Mouse (Mus musculus): ENCODE data around the gene Axl. TPM values are rescaled to one million over a fixed set of nuclear protein-coding genes. Genes with fewer than 3 reads are reported as not detected.
A peak's percentile ranks its signal among the peaks of the same experiment; 100 is the strongest.

The Axl gene
- polyA plus RNA-seq, 1 experiment from 2014 or later = 32.5 TPM

- Histone ChIP-seq H3K4me1 (ENCODE audit: control insufficient read depth, insufficient read depth, low read length) (peaks cover 6% of the 10 kb centered on the region), H3K9ac (ENCODE audit: low read length) (peak within 1 kb of the TSS; percentile 53), H3K4me2 (ENCODE audit: low read depth, severe bottlenecking) (peak within 1 kb of the TSS; percentile 73), H3K27me3 (ENCODE audit: control insufficient read depth, insufficient read depth, low read length) (peaks cover 11% of the 10 kb centered on the region), H3K9me3 (ENCODE audit: control insufficient read depth, low read length) (no peaks in the 10 kb centered on the region), H3K36me3 (ENCODE audit: control insufficient read depth, insufficient read depth, low read length) (no peaks in the 10 kb centered on the region), H3K27ac (replicated peaks; ENCODE audit: low read depth, low read length) (no peak within 1 kb of the TSS), H3K4me3 (ENCODE audit: low read depth, low read length) (peak within 1 kb of the TSS; percentile 39)
- peak; percentile 75 for ATAC-seq (ENCODE audit: insufficient number of reproducible peaks, low FRiP score, low TSS enrichment, low read depth)
- 1% methylated on average over 40 of the region's 40 CpGs for WGBS
- peak; percentile 58 for DNase-seq (ENCODE audit: low spot score)
Observed at GRCm38 (mm10) chr7:25816241-25816919, 27.9 kb upstream of the Axl start, which contains the start of gene Cyp2s1. Cyp2s1 (minus strand) TSS chr7:25816913.

DNA sequence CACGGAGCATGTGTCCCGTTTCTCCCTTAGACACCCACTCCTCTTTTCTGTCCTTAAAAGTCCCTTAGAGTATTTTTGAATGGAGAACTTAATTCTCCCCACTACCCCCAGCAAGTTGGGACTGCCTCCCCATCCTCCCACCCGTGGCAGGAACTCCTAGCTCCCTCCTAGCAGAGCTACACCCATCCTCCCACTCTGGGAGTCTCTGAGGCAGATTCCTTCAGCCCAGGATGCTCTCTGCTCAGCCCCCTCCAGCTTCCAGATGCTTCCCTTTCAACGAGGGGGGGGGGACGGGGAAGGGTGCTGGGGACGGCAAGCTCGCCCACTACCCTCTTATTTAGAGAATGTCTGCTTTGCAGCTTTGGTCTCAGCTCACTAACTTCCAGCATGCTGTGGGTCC, 27.1 kb upstream of the Axl start:
- Histone ChIP-seq H3K9ac (ENCODE audit: low read length) (no peak overlapping the region), H3K4me1 (ENCODE audit: control insufficient read depth, insufficient read depth, low read length) (peaks cover 6% of the 10 kb centered on the region)

DNA sequence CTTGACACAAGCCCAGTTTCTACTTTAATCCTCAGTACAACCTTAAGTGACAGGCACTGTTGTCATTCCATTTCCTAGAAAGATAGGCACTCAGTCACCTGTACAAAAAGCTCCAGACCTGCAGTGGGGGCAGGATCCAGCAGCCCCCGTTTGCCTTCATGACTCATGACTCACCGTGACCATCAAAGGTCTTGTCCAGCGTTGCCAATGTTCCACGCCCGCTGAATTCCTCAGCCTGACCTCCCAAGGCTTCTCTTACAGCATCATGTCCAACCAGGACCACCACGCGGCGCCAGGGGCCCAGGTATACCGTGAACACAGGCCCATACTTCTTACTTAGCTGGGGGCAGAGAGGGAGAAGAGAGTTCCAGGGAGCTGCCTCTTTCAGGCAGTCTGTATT, 26.2 kb upstream of the Axl start:
- H3K27me3 ChIP-seq (ENCODE audit: control insufficient read depth, insufficient read depth, low read length) = peaks cover 11% of the 10 kb centered on the region
- ATAC-seq (ENCODE audit: insufficient number of reproducible peaks, low FRiP score, low TSS enrichment, low read depth) (no peak), DNase-seq (ENCODE audit: low spot score) (no peak)
- no peaks in the 10 kb centered on the region for H3K9me3 ChIP-seq (ENCODE audit: control insufficient read depth, low read length)
- no peak overlapping the region for H3K4me2 ChIP-seq (ENCODE audit: low read depth, severe bottlenecking)
- 82% methylated on average over 9 of the region's 9 CpGs for WGBS
- no peak overlapping the region for H3K9ac ChIP-seq (ENCODE audit: low read length)
- no peaks in the 10 kb centered on the region for H3K36me3 ChIP-seq (ENCODE audit: control insufficient read depth, insufficient read depth, low read length)
- H3K27ac ChIP-seq (replicated peaks; ENCODE audit: low read depth, low read length) = no peak overlapping the region
- H3K4me1 ChIP-seq (ENCODE audit: control insufficient read depth, insufficient read depth, low read length) = peaks cover 6% of the 10 kb centered on the region
- no peak overlapping the region for H3K4me3 ChIP-seq (ENCODE audit: low read depth, low read length)

More for the DNA sequence above, 27.1 kb upstream of the Axl start:
- Histone ChIP-seq H3K27ac (replicated peaks; ENCODE audit: low read depth, low read length) (no peak overlapping the region), H3K9me3 (ENCODE audit: control insufficient read depth, low read length) (no peaks in the 10 kb centered on the region), H3K4me3 (ENCODE audit: low read depth, low read length) (peak overlapping the region; percentile 39; the same call in 1 of the 2 replicates), H3K27me3 (ENCODE audit: control insufficient read depth, insufficient read depth, low read length) (peaks cover 11% of the 10 kb centered on the region), H3K36me3 (ENCODE audit: control insufficient read depth, insufficient read depth, low read length) (no peaks in the 10 kb centered on the region), H3K4me2 (ENCODE audit: low read depth, severe bottlenecking) (peak overlapping the region; percentile 73; the same call in 1 of the 2 replicates)
- ATAC-seq (ENCODE audit: insufficient number of reproducible peaks, low FRiP score, low TSS enrichment, low read depth) (no peak), DNase-seq (ENCODE audit: low spot score) (no peak)
- 23% methylated on average over 7 of the region's 7 CpGs for WGBS

DNA sequence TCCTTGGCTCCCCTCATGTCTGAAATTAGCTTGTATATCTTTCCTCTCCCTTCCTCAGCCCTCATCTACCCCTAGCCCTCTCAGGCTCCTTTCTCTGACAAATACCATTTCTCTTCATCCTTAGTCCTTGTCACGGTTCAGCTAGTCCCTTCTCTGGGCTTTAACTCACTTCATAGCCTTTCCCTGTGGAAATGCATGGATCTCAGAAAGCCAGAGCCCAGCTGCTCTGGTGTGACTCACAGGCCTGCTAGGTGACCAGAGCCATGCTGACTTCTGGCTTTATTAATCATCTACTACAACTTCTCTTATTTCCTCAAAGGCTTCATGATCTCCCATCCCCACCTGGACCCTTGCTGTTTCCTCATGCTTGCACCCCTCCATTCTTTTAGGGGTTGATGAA, 23.7 kb upstream of the Axl start:
- ATAC-seq (ENCODE audit: insufficient number of reproducible peaks, low FRiP score, low TSS enrichment, low read depth) = no peak
- Histone ChIP-seq H3K9ac (ENCODE audit: low read length) (no peak overlapping the region), H3K4me3 (ENCODE audit: low read depth, low read length) (no peak overlapping the region), H3K36me3 (ENCODE audit: control insufficient read depth, insufficient read depth, low read length) (no peaks in the 10 kb centered on the region), H3K4me1 (ENCODE audit: control insufficient read depth, insufficient read depth, low read length) (peaks cover 6% of the 10 kb centered on the region), H3K27ac (replicated peaks; ENCODE audit: low read depth, low read length) (no peak overlapping the region), H3K27me3 (ENCODE audit: control insufficient read depth, insufficient read depth, low read length) (peaks cover 11% of the 10 kb centered on the region), H3K4me2 (ENCODE audit: low read depth, severe bottlenecking) (no peak overlapping the region), H3K9me3 (ENCODE audit: control insufficient read depth, low read length) (no peaks in the 10 kb centered on the region)
- DNase-seq (ENCODE audit: low spot score) = no peak
- 86% methylated on average over 1 of the region's 1 CpGs for WGBS

DNA sequence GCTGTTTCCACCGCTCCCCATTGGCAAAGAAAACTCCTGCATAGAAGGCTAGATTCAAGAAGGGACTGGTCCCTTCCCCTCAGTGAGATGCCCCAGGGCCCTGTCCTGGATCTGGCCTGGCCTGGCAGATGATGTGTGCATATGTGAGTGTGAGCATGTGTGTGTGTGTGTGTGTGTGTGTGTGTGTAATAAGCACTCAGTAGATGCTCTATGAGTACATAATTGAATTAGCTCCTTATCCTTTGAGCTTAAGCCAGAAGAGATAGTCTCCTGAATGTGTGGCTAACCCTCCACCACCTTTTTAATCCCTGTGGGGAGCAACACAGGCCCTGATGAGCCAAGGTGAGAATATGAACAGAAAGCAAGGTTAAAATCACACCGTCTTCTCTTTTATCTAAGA, 23.2 kb upstream of the Axl start:
- Histone ChIP-seq H3K27me3 (ENCODE audit: control insufficient read depth, insufficient read depth, low read length) (peaks cover 11% of the 10 kb centered on the region), H3K27ac (replicated peaks; ENCODE audit: low read depth, low read length) (no peak overlapping the region), H3K36me3 (ENCODE audit: control insufficient read depth, insufficient read depth, low read length) (no peaks in the 10 kb centered on the region), H3K9ac (ENCODE audit: low read length) (no peak overlapping the region), H3K4me3 (ENCODE audit: low read depth, low read length) (no peak overlapping the region), H3K9me3 (ENCODE audit: control insufficient read depth, low read length) (no peaks in the 10 kb centered on the region), H3K4me1 (ENCODE audit: control insufficient read depth, insufficient read depth, low read length) (peaks cover 6% of the 10 kb centered on the region), H3K4me2 (ENCODE audit: low read depth, severe bottlenecking) (no peak overlapping the region)
- WGBS = 69% methylated on average over 2 of the region's 2 CpGs
- ATAC-seq (ENCODE audit: insufficient number of reproducible peaks, low FRiP score, low TSS enrichment, low read depth) (no peak), DNase-seq (ENCODE audit: low spot score) (no peak)

DNA sequence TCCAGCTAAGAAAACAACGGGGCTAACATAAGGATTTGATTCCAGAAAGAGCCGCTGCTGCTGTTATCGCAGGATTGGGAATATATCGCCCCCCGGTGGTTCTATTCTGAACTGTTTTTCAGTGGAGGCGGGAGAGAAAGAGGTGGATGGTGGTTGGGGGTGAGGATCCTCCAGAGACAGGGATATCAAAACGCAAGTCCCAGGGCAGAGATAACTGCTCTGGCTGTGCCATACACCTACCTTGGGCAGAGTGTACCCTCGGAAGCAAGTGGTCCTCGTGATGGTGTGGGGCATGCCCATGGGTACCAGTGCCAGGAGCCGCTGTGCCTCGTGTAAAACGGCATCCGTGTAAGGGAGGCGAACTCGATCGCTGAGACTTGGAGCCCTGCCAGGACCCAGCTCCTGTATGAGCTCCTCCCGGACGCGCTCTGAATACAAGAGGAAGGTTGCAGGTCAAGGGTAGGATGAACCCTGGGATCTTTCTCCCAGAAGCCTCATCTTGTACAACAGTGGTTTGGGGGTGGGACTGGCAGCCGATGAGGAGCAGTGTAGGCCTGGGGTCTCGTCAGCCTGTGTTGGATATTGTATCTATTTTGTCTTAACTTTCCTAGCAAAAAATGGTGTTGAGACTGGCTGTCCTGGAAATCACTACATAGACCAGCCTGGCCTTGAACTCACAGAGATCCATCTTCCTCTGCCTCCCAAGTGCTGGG, 17.3 kb upstream of the Axl start:
- no peak for ATAC-seq (ENCODE audit: insufficient number of reproducible peaks, low FRiP score, low TSS enrichment, low read depth)
- Histone ChIP-seq H3K4me3 (ENCODE audit: low read depth, low read length) (no peak overlapping the region), H3K27ac (replicated peaks; ENCODE audit: low read depth, low read length) (no peak overlapping the region)

GRCm38 (mm10) chr7:25804792-25805191, 16.3 kb upstream of the Axl start:
- 81% methylated on average over 4 of the region's 4 CpGs for WGBS
- no peak for ATAC-seq (ENCODE audit: insufficient number of reproducible peaks, low FRiP score, low TSS enrichment, low read depth)

More for the DNA sequence above, 17.3 kb upstream of the Axl start:
- H3K27me3 ChIP-seq (ENCODE audit: control insufficient read depth, insufficient read depth, low read length) = no peaks in the 10 kb centered on the region
- WGBS = 35% methylated on average over 21 of the region's 21 CpGs
- peaks cover 4% of the 10 kb centered on the region; the same call in 1 of the 2 replicates for H3K4me1 ChIP-seq (ENCODE audit: control insufficient read depth, insufficient read depth, low read length)
- H3K4me2 ChIP-seq (ENCODE audit: low read depth, severe bottlenecking) = no peak overlapping the region
- peak; percentile 88 for DNase-seq (ENCODE audit: low spot score)
- H3K9me3 ChIP-seq (ENCODE audit: control insufficient read depth, low read length) = no peaks in the 10 kb centered on the region
- H3K9ac ChIP-seq (ENCODE audit: low read length) = no peak overlapping the region
- no peaks in the 10 kb centered on the region for H3K36me3 ChIP-seq (ENCODE audit: control insufficient read depth, insufficient read depth, low read length)

GRCm38 (mm10) chr7:25803460-25803859, 15.0 kb upstream of the Axl start:
- Histone ChIP-seq H3K9me3 (ENCODE audit: control insufficient read depth, low read length) (no peaks in the 10 kb centered on the region; the same call in 1 of the 2 replicates), H3K27ac (replicated peaks; ENCODE audit: low read depth, low read length) (no peak overlapping the region), H3K4me3 (ENCODE audit: low read depth, low read length) (no peak overlapping the region), H3K36me3 (ENCODE audit: control insufficient read depth, insufficient read depth, low read length) (no peaks in the 10 kb centered on the region), H3K27me3 (ENCODE audit: control insufficient read depth, insufficient read depth, low read length) (no peaks in the 10 kb centered on the region), H3K9ac (ENCODE audit: low read length) (no peak overlapping the region), H3K4me1 (ENCODE audit: control insufficient read depth, insufficient read depth, low read length) (peaks cover 4% of the 10 kb centered on the region; the same call in 1 of the 2 replicates), H3K4me2 (ENCODE audit: low read depth, severe bottlenecking) (no peak overlapping the region)
- ATAC-seq (ENCODE audit: insufficient number of reproducible peaks, low FRiP score, low TSS enrichment, low read depth) (no peak), DNase-seq (ENCODE audit: low spot score) (no peak)
- 77% methylated on average over 13 of the region's 13 CpGs for WGBS

More at GRCm38 (mm10) chr7:25804792-25805191, 16.3 kb upstream of the Axl start:
- Histone ChIP-seq H3K27me3 (ENCODE audit: control insufficient read depth, insufficient read depth, low read length) (no peaks in the 10 kb centered on the region), H3K9ac (ENCODE audit: low read length) (no peak overlapping the region), H3K4me1 (ENCODE audit: control insufficient read depth, insufficient read depth, low read length) (peaks cover 4% of the 10 kb centered on the region; the same call in 1 of the 2 replicates), H3K9me3 (ENCODE audit: control insufficient read depth, low read length) (no peaks in the 10 kb centered on the region), H3K27ac (replicated peaks; ENCODE audit: low read depth, low read length) (no peak overlapping the region), H3K4me2 (ENCODE audit: low read depth, severe bottlenecking) (no peak overlapping the region), H3K4me3 (ENCODE audit: low read depth, low read length) (no peak overlapping the region), H3K36me3 (ENCODE audit: control insufficient read depth, insufficient read depth, low read length) (no peaks in the 10 kb centered on the region)
- no peak for DNase-seq (ENCODE audit: low spot score)
